Mouse (Mus musculus) G1E (cell line): ENCODE data around the gene Pepd.

Source experiments
- CTCF ChIP-seq: IDR thresholded peaks from 2 replicates; pipeline ENCODE4 v1.5.1; 2012; ENCODE audit warnings: low read depth, low read length, inconsistent platforms, mixed read lengths
- GATA1 ChIP-seq: IDR thresholded peaks from 2 replicates; pipeline ENCODE4 v1.6.1; 2012; ENCODE audit warnings: borderline replicate concordance, low read length, inconsistent platforms, mixed read lengths

DNA sequence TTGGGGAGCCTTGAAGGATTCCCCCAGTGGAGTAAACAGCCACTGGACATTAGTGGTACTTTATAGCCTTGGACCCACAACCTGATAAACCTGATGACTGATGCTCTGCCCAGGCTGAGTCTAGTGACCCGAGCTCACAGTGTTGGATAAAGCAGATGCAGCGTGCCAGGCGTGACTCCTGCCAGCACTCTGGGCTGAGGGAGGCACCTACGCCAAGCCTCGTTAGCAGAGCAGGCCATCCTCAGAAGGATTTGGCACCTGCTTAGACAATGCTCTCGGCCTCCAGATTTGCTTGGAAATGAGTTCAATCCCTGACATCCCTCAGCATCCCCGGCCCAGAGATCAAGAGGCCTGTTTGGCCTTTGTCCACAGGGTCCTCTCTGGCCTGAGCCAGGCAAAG, 94.5 kb downstream of the Pepd start:
- TF ChIP-seq GATA1 (no peak), CTCF (no peak)
